Mouse (Mus musculus) hindbrain, embryonic 13.5 days (tissue): ENCODE measurements at regions not wholly inside any gene's neighbourhood (a gene's known extent, or its start where the extent isn't known, plus 50 kb on each side); places are given as distances from the start of the nearest gene placed in this dataset.

Source experiments
- ATAC-seq: fragments of 200-750 bp; cut with Nextera tagmentation; 2 replicates; pipeline ENCODE4 v1.8.0; 2017; ENCODE audit warnings: moderate TSS enrichment; ENCODE audit not compliant: low FRiP score
- H3K27ac ChIP-seq: fragments of 300-500 bp; sonication (generic); 2 replicates; pipeline ENCODE4 v1.5.1; 2015; ENCODE audit warnings: inconsistent platforms, mild to moderate bottlenecking, moderate library complexity
- H3K27me3 ChIP-seq: fragments of 300-500 bp; sonication (generic); 2 replicates; pipeline ENCODE4 v1.6.1; 2015; ENCODE audit warnings: mild to moderate bottlenecking, inconsistent platforms
- H3K36me3 ChIP-seq: fragments of 300-500 bp; sonication (generic); 2 replicates; pipeline ENCODE4 v1.6.1; 2015; ENCODE audit warnings: mild to moderate bottlenecking, inconsistent platforms
- H3K4me1 ChIP-seq: fragments of 300-500 bp; sonication (generic); replicated peaks from 2 replicates; pipeline ENCODE4 v1.6.1; 2015; ENCODE audit warnings: inconsistent platforms
- H3K4me2 ChIP-seq: fragments of 300-500 bp; sonication (generic); 2 replicates; pipeline ENCODE4 v1.6.1; 2015; ENCODE audit warnings: inconsistent platforms, mild to moderate bottlenecking, moderate library complexity
- H3K4me3 ChIP-seq: fragments of 300-500 bp; sonication (generic); 2 replicates; pipeline ENCODE4 v1.5.1; 2015; ENCODE audit warnings: mild to moderate bottlenecking, inconsistent platforms
- H3K9ac ChIP-seq: fragments of 300-500 bp; sonication (generic); 2 replicates; pipeline ENCODE4 v1.6.1; 2015; ENCODE audit warnings: mild to moderate bottlenecking, inconsistent platforms
- H3K9me3 ChIP-seq: fragments of 300-500 bp; sonication (generic); 2 replicates; pipeline ENCODE4 v1.6.1; 2016; ENCODE audit warnings: inconsistent platforms
- WGBS: fragments of 180-500 bp; shearing (Covaris S2); methylation state at CpG from one replicate; pipeline ENCODE4 v1.1.7; 2015; 5-methylcytosine and 5-hydroxymethylcytosine counted together

DNA sequence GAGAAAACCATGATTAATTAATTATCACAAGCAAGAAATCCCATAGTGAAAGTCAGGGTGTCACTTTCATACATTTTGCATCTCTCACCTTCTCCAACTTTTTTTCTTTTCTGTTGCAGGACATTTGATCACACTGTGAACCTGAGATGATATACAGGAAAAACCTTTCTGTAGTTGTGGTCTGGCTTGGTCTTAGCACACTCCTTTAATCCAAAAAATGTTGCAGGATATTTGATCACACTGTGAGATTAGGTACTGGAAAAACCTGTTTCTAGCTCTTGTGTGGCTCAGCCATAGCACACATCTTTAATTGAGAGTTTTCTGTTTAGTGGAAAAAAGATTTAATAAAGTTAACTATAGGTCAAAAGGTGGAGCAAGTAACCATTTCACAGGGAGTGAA is 645.6 kb upstream of the Zfp804a start:
- no peak overlapping the region for H3K27ac ChIP-seq
- H3K36me3 ChIP-seq = no peaks in the 10 kb centered on the region
- H3K4me3 ChIP-seq = no peak overlapping the region
- H3K4me2 ChIP-seq = no peak overlapping the region
- no peaks in the 10 kb centered on the region for H3K4me1 ChIP-seq
- H3K27me3 ChIP-seq = no peaks in the 10 kb centered on the region
- H3K9ac ChIP-seq = no peak overlapping the region
- H3K9me3 ChIP-seq = no peaks in the 10 kb centered on the region
- no peak for ATAC-seq

DNA sequence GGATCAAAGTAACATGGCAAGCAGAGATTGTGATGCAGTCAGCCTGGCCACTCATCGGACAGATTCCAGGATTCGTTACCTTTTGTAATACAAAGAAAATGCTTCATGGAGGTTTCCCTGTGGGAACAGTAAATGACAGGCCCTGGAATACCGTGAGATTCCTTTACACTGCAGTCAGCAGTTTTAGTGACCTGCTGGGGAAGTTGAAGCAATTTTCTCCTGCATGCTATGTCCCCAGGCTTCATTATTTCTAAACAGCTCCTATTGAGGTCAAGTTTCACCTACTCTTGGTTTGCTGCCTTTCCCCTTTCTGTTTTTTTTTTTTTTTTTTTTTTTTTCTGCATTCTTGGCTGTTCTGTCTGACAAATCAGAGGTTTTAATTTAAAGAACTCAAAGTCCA is 641.3 kb upstream of the Zfp804a start:
- Histone ChIP-seq H3K4me2 (no peak overlapping the region), H3K27ac (no peak overlapping the region), H3K9ac (no peak overlapping the region), H3K4me1 (no peaks in the 10 kb centered on the region), H3K36me3 (no peaks in the 10 kb centered on the region), H3K9me3 (no peaks in the 10 kb centered on the region), H3K27me3 (no peaks in the 10 kb centered on the region), H3K4me3 (no peak overlapping the region)
- WGBS = 70% methylated on average over 3 of the region's 3 CpGs
- ATAC-seq = no peak

DNA sequence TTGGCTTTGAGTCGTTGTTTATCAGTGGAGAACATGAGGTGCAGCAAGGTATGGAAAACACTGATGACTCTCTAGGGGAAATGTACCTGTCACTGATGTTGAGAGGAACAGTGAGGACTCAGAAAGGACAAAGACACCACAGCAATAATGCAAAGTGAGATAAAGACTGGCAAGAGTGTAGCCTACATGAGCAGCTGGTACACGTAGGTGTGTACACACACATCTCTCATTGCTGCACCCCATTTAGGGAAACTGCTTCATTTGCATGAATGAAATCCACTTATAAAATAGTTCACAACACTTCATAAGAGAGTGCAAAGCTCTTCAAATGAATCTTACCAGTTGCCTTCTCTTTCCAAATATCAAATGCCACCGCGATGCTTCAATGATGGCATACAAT is 621.6 kb upstream of the Zfp804a start:
- H3K36me3 ChIP-seq = no peaks in the 10 kb centered on the region
- no peak overlapping the region for H3K4me2 ChIP-seq
- no peak overlapping the region for H3K4me3 ChIP-seq
- H3K9me3 ChIP-seq = no peaks in the 10 kb centered on the region
- no peaks in the 10 kb centered on the region for H3K27me3 ChIP-seq
- WGBS = 85% methylated on average over 4 of the region's 4 CpGs
- no peak overlapping the region for H3K9ac ChIP-seq
- no peaks in the 10 kb centered on the region for H3K4me1 ChIP-seq
- no peak overlapping the region for H3K27ac ChIP-seq
- ATAC-seq = no peak

DNA sequence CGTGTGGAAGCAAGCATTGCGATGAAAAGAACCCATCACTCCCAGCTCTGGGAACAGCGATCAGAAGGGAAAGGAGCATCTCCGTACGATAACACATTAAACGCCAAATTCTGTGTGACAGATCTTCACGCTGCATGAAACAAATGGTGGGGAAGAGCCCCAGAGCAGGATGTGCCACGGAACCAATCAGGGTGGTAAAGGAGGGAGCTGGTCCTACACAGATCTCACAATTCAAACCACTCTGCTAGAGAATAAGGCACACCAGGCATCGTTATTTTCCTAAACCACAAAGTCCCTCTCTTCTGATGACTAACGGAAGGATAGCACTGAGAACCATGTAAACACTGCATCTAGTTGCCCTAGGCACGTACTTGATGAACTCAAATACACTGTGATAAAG is 613.9 kb upstream of the Zfp804a start:
- Histone ChIP-seq H3K4me1 (no peaks in the 10 kb centered on the region), H3K9me3 (no peaks in the 10 kb centered on the region), H3K27me3 (no peaks in the 10 kb centered on the region), H3K36me3 (no peaks in the 10 kb centered on the region), H3K4me2 (no peak overlapping the region), H3K4me3 (no peak overlapping the region), H3K9ac (no peak overlapping the region), H3K27ac (no peak overlapping the region)
- no peak for ATAC-seq
- WGBS = 87% methylated on average over 11 of the region's 11 CpGs

DNA sequence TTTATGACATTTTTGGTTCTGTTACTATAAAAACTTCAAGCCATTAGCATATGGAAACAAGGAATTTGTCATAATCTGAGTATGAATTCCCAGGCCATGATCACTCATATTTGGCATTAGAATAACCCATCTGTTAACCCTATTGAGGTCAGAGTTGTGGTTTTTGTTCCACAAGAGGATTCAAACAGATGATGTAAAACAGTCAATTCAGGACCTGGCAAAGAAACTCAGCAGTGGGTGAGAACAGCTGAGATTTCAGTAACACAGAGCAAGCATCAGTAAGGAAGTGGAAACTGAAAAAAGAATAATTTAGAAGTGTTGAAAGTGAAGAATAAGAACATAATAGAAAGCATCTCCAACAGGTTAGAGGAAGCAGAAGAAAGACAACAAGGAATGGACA is 612.1 kb upstream of the Zfp804a start:
- Histone ChIP-seq H3K36me3 (no peaks in the 10 kb centered on the region), H3K4me2 (no peak overlapping the region), H3K4me3 (no peak overlapping the region), H3K4me1 (no peaks in the 10 kb centered on the region), H3K9me3 (no peaks in the 10 kb centered on the region), H3K27me3 (no peaks in the 10 kb centered on the region), H3K27ac (no peak overlapping the region), H3K9ac (no peak overlapping the region)
- ATAC-seq = no peak

DNA sequence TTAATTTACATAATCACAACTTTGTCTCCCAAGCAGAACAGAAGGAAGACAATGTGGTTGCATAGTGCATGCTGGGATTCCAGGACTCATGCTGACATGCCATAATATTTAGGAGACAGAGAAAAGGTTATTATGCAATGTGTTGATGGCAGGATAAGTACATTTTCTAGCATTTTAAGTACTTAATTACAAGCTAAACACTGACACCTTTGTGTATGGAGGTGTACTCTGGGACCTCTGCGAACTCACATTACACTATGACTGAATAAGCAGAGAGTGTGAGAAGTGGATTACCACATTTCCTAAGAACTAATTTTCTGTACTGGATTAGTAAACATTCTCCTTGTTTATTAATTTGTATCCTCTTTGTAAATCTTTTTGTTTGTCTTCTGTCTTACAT is 602.5 kb upstream of the Zfp804a start:
- 85% methylated on average over 1 of the region's 1 CpGs for WGBS
- no peak overlapping the region for H3K4me2 ChIP-seq
- no peaks in the 10 kb centered on the region for H3K4me1 ChIP-seq
- H3K27me3 ChIP-seq = no peaks in the 10 kb centered on the region
- H3K36me3 ChIP-seq = no peaks in the 10 kb centered on the region
- H3K9ac ChIP-seq = no peak overlapping the region
- no peak overlapping the region for H3K27ac ChIP-seq
- no peak overlapping the region for H3K4me3 ChIP-seq
- no peak for ATAC-seq
- no peaks in the 10 kb centered on the region for H3K9me3 ChIP-seq

DNA sequence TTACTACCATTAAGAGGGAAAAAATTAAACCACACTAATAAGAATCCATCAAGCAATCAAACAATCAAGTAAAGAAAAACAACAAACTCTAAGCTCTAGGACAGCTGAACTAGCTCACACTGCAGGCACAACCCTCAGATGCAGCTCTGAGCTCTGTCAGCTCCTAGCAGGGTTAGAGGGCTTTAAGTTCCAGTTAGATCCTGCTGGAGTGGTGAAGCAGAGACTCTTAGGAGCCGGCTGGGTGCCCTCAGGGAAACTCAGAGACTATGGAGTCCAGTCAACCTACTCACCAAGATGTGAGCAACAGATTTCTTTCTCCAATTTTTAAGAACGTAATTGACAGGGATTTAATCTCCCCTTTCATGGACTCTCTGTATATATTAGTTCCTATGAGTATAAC is 564.2 kb upstream of the Zfp804a start:
- Histone ChIP-seq H3K9me3 (no peaks in the 10 kb centered on the region), H3K4me3 (no peak overlapping the region), H3K4me1 (no peaks in the 10 kb centered on the region), H3K27me3 (no peaks in the 10 kb centered on the region), H3K36me3 (no peaks in the 10 kb centered on the region), H3K27ac (no peak overlapping the region), H3K4me2 (no peak overlapping the region), H3K9ac (no peak overlapping the region)
- ATAC-seq = no peak
- 75% methylated on average over 2 of the region's 2 CpGs for WGBS

DNA sequence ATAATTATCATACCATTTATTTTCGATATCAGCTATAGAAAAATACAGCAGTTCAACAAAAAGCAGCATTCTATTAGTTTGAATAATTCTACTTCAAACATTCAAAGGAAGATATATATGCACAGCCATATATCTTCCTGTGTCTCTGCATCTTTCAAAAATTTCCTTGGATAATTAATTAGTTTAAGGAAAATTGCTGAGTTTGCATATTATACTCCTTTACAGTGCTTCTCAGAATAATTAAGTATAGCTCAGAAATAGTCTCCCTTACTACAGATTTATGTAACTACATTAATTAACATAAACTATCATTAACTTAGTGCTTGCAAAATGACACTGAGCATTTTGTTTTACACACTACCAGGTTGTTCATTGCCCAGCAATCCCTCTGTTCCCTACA is 546.0 kb upstream of the Zfp804a start:
- ATAC-seq = no peak
- 87% methylated on average over 1 of the region's 1 CpGs for WGBS
- no peaks in the 10 kb centered on the region for H3K36me3 ChIP-seq
- H3K9me3 ChIP-seq = no peaks in the 10 kb centered on the region
- no peak overlapping the region for H3K4me3 ChIP-seq
- H3K4me1 ChIP-seq = no peaks in the 10 kb centered on the region
- no peak overlapping the region for H3K27ac ChIP-seq
- no peak overlapping the region for H3K4me2 ChIP-seq
- H3K27me3 ChIP-seq = no peaks in the 10 kb centered on the region
- H3K9ac ChIP-seq = no peak overlapping the region

DNA sequence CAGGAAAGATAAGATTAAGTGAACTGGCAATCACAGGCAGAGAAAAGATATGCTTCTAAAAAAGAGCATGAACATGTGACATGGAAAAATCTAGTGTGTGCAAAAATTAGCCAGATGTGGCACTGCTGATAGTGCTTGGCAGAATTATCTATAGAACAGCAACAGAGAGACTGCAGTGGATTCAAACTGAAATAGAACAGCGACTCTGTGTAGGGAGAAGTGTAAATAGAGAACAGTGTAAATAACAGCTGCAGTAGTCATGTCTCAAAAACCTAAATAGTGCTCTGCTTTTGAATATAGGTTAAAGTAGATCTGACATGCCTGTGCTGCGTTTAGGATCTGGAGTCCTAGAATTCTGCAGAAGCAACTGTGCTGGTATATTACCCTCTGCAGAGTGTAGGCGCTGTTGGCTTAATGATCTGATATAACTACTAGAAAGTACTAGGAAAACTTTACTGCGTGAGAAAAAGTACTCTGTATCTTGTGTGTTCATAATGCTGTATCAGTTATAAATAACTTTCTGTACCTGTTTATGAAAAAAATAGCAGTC is 539.9 kb upstream of the Zfp804a start:
- H3K4me2 ChIP-seq = no peak overlapping the region
- no peak for ATAC-seq
- 93% methylated on average over 4 of the region's 4 CpGs for WGBS
- H3K27ac ChIP-seq = no peak overlapping the region
- no peak overlapping the region for H3K9ac ChIP-seq
- no peak overlapping the region for H3K4me3 ChIP-seq
- no peaks in the 10 kb centered on the region for H3K27me3 ChIP-seq
- no peaks in the 10 kb centered on the region for H3K4me1 ChIP-seq
- no peaks in the 10 kb centered on the region for H3K36me3 ChIP-seq
- H3K9me3 ChIP-seq = no peaks in the 10 kb centered on the region

DNA sequence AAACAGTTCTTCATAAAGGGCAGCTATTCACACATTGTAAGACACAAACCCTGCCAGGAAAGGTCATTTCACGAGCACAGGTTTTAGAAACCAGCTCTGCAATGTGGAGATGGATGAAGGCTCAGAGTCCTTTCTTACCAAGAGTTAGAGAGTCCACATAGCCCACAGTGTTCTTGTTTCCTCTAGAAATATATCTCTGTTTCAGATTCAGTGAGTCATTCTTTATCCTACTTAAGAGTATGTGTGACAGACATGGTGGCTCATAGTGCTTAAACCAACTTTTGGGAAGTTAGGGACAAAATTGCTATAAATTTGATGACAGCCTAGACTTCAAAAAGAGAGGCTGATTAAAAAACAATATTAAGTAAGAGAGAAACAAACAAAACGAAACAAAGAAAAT is 514.9 kb upstream of the Zfp804a start:
- no peaks in the 10 kb centered on the region for H3K4me1 ChIP-seq
- no peaks in the 10 kb centered on the region for H3K27me3 ChIP-seq
- ATAC-seq = no peak
- no peaks in the 10 kb centered on the region for H3K36me3 ChIP-seq
- H3K27ac ChIP-seq = no peak overlapping the region
- no peak overlapping the region for H3K4me2 ChIP-seq
- WGBS = 81% methylated on average over 2 of the region's 2 CpGs
- no peak overlapping the region for H3K9ac ChIP-seq
- H3K9me3 ChIP-seq = no peaks in the 10 kb centered on the region
- no peak overlapping the region for H3K4me3 ChIP-seq

DNA sequence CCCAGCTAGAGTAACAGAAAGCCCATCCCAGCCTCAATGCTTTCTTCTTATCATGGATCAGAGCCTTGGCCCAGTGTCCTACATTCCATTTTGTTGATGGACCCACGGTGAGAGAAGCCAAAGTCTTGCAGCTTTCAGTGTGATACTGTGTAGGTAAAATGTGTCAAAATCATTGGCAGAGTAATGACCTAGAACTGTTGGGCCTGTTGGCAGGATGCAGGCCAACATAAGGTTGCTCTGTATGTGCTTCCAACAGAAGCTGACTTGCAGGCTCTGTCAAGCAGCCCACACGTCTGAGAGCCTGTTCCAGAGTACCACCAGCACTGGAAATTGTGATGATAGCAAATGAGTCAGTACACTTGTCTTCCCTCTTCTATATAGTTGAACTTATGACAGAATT is 503.9 kb upstream of the Zfp804a start:
- ATAC-seq = no peak
- Histone ChIP-seq H3K9ac (no peak overlapping the region), H3K36me3 (no peaks in the 10 kb centered on the region), H3K4me1 (no peaks in the 10 kb centered on the region), H3K27me3 (no peaks in the 10 kb centered on the region), H3K4me2 (no peak overlapping the region), H3K4me3 (no peak overlapping the region), H3K27ac (no peak overlapping the region), H3K9me3 (no peaks in the 10 kb centered on the region)
- 89% methylated on average over 2 of the region's 2 CpGs for WGBS

DNA sequence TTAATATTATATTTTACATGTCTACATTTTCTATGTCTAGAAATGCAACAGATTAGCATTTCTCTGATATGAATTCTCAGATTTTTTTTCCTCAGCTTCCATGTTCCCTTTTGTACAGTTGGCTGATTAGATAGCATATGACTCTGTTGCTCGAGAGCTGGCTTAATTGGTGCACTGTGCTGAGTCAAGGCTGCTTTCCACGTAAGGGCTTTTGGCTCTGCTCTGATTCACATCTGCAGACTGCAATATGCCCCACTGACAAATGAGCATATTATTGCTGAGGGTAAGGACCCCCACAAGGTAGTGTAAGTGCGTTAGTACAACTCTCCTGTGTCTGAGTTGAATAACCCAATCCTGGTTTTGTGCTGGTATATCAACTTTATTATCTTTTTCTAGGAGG is 470.9 kb upstream of the Zfp804a start:
- H3K9me3 ChIP-seq = no peaks in the 10 kb centered on the region
- H3K27ac ChIP-seq = no peak overlapping the region
- ATAC-seq = peak; percentile 52; the same call in 1 of the 2 replicates
- no peak overlapping the region for H3K9ac ChIP-seq
- H3K4me3 ChIP-seq = no peak overlapping the region
- H3K4me1 ChIP-seq = no peaks in the 10 kb centered on the region
- no peak overlapping the region for H3K4me2 ChIP-seq
- H3K27me3 ChIP-seq = no peaks in the 10 kb centered on the region
- no peaks in the 10 kb centered on the region for H3K36me3 ChIP-seq
- 57% methylated on average over 3 of the region's 3 CpGs for WGBS
